Mouse (Mus musculus) CH12.LX (cell line): ENCODE data around the gene Phgdh.

ENCODE experiments used
- MXI1 ChIP-seq: IDR thresholded peaks from 2 replicates; pipeline ENCODE4 v1.6.1; 2011; ENCODE audit warnings: mild to moderate bottlenecking, low read depth, low read length, improper control_type of control experiment
- POLR2A ChIP-seq: IDR thresholded peaks from 2 replicates; pipeline ENCODE4 v1.6.1; 2011; ENCODE audit warnings: low read depth, mild to moderate bottlenecking, improper control_type of control experiment, low read length

DNA sequence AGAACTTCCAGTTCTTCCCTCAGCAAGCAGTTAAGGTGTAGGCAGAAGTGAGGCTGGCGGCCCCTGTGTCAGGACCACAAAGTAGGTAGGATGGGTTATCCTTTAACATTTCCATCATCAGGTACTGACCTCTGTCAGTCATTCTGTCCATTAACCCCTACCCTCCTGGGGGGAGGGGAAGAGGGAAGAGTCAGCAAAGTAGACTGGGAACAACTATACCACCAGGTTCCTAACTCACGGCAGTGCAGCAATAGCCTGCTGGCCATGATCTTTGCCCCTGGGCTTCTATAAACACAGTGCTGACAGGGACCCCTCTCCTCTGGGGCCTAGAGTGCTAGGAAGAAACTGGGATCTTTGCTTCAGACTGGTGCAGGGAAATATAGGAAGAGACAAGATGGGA is 5.8 kb downstream of the Phgdh start:
- TF ChIP-seq POLR2A (no peak), MXI1 (no peak)
